Comparison of ENCODE assay signal across 14 mouse cellular contexts in the genomic region with DNA sequence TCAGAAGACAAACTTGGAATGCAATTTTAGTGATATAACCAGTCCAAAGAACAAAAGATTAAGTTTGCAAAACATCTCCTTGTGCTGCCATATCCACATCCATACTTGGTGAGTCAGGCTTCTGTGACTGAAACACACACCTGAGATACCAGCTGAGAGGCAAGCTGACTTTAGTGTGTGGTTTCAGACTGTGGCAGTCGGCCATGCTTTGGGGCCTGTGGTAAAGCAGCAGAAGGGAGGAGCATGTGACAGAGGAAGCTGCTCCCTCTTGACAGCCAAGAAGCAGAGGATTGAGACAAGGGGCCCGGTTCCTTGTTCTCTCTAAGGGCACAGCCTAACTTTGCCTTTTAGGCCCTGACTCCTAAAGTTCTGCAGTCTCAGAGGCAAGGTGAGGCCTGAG.
DNase-seq lines count a peak whose midpoint lies in the region; ATAC-seq and TF ChIP-seq lines count a peak whose summit lies in the region.
"Had no signal": no experiment of that assay in that cellular context is flagged by ENCODE, and none has a peak within 500 bp of the region (broad histone marks: within the 10 kb centered on the region; RNA-seq: fewer than 3 reads in every experiment).

No protein-coding gene starts in this region.

- no peaks in the 10 kb centered on the region for H3K9me3 ChIP-seq in intestine, postnatal 0 days (ENCODE audit: control insufficient read depth)
- H3K9me3 ChIP-seq in intestine, embryonic 15.5 days, result no peaks in the 10 kb centered on the region
- no peaks in the 10 kb centered on the region for H3K9me3 ChIP-seq in CH12.LX (replicated peaks; ENCODE audit: low read length)
- H3K9me3 ChIP-seq in liver, embryonic 12.5 days (replicated peaks), result no peaks in the 10 kb centered on the region
- H3K9me3 ChIP-seq: embryonic facial prominence, embryonic 12.5 days; heart, embryonic 12.5 days; hindbrain, embryonic 15.5 days; kidney, embryonic 15.5 days had no signal

- no peak overlapping the region for H3K9ac ChIP-seq in intestine, postnatal 0 days (ENCODE audit: low read depth, low read length)
- no peak overlapping the region for H3K9ac ChIP-seq in intestine, embryonic 15.5 days
- H3K9ac ChIP-seq in CH12.LX (ENCODE audit: insufficient read depth, low read depth), result no peak overlapping the region
- H3K9ac ChIP-seq in liver, embryonic 12.5 days, result no peak overlapping the region
- H3K9ac ChIP-seq: embryonic facial prominence, embryonic 12.5 days; heart, embryonic 12.5 days; hindbrain, embryonic 15.5 days; kidney, embryonic 15.5 days had no signal

- no peak overlapping the region for H3K4me3 ChIP-seq in intestine, postnatal 0 days (ENCODE audit: low read depth, low read length)
- H3K4me3 ChIP-seq in intestine, embryonic 15.5 days (replicated peaks), result no peak overlapping the region
- no peak overlapping the region for H3K4me3 ChIP-seq in CH12.LX (replicated peaks in 1 of 3; ENCODE audit: low read depth in 2 of 3, low read length in 2 of 3, poor library complexity in 1 of 3)
- no peak overlapping the region for H3K4me3 ChIP-seq in liver, embryonic 12.5 days
- H3K4me3 ChIP-seq: embryonic facial prominence, embryonic 12.5 days; heart, embryonic 12.5 days; hindbrain, embryonic 15.5 days; kidney, embryonic 15.5 days; left cerebral cortex, adult 2 months had no signal

- H3K27me3 ChIP-seq in intestine, postnatal 0 days (replicated peaks; ENCODE audit: control insufficient read depth, insufficient read depth, low read length), result no peaks in the 10 kb centered on the region
- H3K27me3 ChIP-seq in intestine, embryonic 15.5 days (replicated peaks), result no peaks in the 10 kb centered on the region
- no peaks in the 10 kb centered on the region for H3K27me3 ChIP-seq in CH12.LX (replicated peaks)
- no peaks in the 10 kb centered on the region for H3K27me3 ChIP-seq in liver, embryonic 12.5 days (replicated peaks)
- H3K27me3 ChIP-seq: embryonic facial prominence, embryonic 12.5 days; heart, embryonic 12.5 days; hindbrain, embryonic 15.5 days; kidney, embryonic 15.5 days had no signal

- 60% methylated on average over 2 of the region's 2 CpGs for WGBS in intestine, postnatal 0 days
- 64% methylated on average over 2 of the region's 2 CpGs for WGBS in intestine, embryonic 15.5 days
- WGBS in liver, embryonic 12.5 days (ENCODE audit: insufficient replicate concordance), result 15% methylated on average over 2 of the region's 2 CpGs

- no peak for TF ChIP-seq EP300 in CH12.LX (IDR thresholded peaks at IDR 0.05; ENCODE audit: low read length)

- ATAC-seq in intestine, postnatal 0 days, result peak; percentile 54; the same call in 1 of the 2 replicates
- ATAC-seq in intestine, embryonic 15.5 days, result no peak
- peak; percentile 98 to 100 for ATAC-seq in hematopoietic stem cell, adult 5-6 weeks (replicated peaks in 1 of 2; ENCODE audit: insufficient read depth in 1 of 2, low FRiP score in 2 of 2, low TSS enrichment in 1 of 2, low read depth in 1 of 2, poor library complexity in 2 of 2, severe bottlenecking in 2 of 2)
- no peak for ATAC-seq in liver, embryonic 12.5 days

- peak; percentile 40 for DNase-seq in CH12.LX (ENCODE audit: extremely low read depth)
- peak; percentile 26 to 43 for DNase-seq in cerebellum, adult 18-20 months
- no peak for DNase-seq in left cerebral cortex, adult 11 months (ENCODE audit: low spot score)
- DNase-seq in adrenal gland, postnatal 36 days, result no peak

- no peaks in the 10 kb centered on the region for H3K36me3 ChIP-seq in intestine, postnatal 0 days (ENCODE audit: control insufficient read depth, insufficient read depth)
- H3K36me3 ChIP-seq in intestine, embryonic 15.5 days, result no peaks in the 10 kb centered on the region
- H3K36me3 ChIP-seq in CH12.LX (replicated peaks in 1 of 2; ENCODE audit: control insufficient read depth in 1 of 2, insufficient read depth in 1 of 2, low read length in 1 of 2), result no peaks in the 10 kb centered on the region
- no peaks in the 10 kb centered on the region for H3K36me3 ChIP-seq in liver, embryonic 12.5 days
- H3K36me3 ChIP-seq: embryonic facial prominence, embryonic 12.5 days; heart, embryonic 12.5 days; hindbrain, embryonic 15.5 days had no signal

- TF ChIP-seq RAD21 in CH12.LX (IDR thresholded peaks at IDR 0.05; ENCODE audit: low read depth, low read length), result no peak

- dilution Hi-C loops in CH12.LX (cut with MboI; ENCODE audit: extremely low pct_ligation_motif_present, extremely low pct_unique_long_range_greater_than_20kb, low sequenced_read_pairs), result no loop called here

- in situ Hi-C loops in CH12.LX (cut with MboI; ENCODE audit: low pct_ligation_motif_present, low pct_unique_long_range_greater_than_20kb, low sequenced_read_pairs), result no loop called here

- H3K27ac ChIP-seq in intestine, postnatal 0 days (ENCODE audit: low read depth, low read length), result no peak overlapping the region
- no peak overlapping the region for H3K27ac ChIP-seq in intestine, embryonic 15.5 days
- H3K27ac ChIP-seq in CH12.LX (ENCODE audit: insufficient read depth, low read depth), result no peak overlapping the region
- H3K27ac ChIP-seq in liver, embryonic 12.5 days, result no peak overlapping the region
- H3K27ac ChIP-seq: embryonic facial prominence, embryonic 12.5 days; hindbrain, embryonic 15.5 days; kidney, embryonic 15.5 days; left cerebral cortex, adult 2 months had no signal

- no peaks in the 10 kb centered on the region for H3K79me2 ChIP-seq in CH12.LX (replicated peaks; ENCODE audit: control insufficient read depth, extremely low read depth, insufficient read depth, poor library complexity, severe bottlenecking)

- no peak for TF ChIP-seq CTCF in intestine, postnatal 0 days (IDR thresholded peaks at IDR 0.05; ENCODE audit: low read depth)
- TF ChIP-seq CTCF in CH12.LX (conservative IDR thresholded peaks at IDR 0.05 in 1 of 2, IDR thresholded peaks at IDR 0.05 in 1 of 2; ENCODE audit: low read depth in 2 of 2, low read length in 2 of 2), result no peak

- no peak overlapping the region for H3K4me2 ChIP-seq in intestine, postnatal 0 days (replicated peaks; ENCODE audit: low read depth)
- no peak overlapping the region for H3K4me2 ChIP-seq in intestine, embryonic 15.5 days (replicated peaks)
- H3K4me2 ChIP-seq in CH12.LX (ENCODE audit: insufficient read depth, low read depth, poor library complexity, severe bottlenecking), result no peak overlapping the region
- no peak overlapping the region for H3K4me2 ChIP-seq in liver, embryonic 12.5 days
- H3K4me2 ChIP-seq: embryonic facial prominence, embryonic 12.5 days; heart, embryonic 12.5 days; hindbrain, embryonic 15.5 days; kidney, embryonic 15.5 days; liver, embryonic 11.5 days had no signal

- H3K4me1 ChIP-seq in intestine, postnatal 0 days (replicated peaks; ENCODE audit: control insufficient read depth, insufficient read depth, low read length), result no peaks in the 10 kb centered on the region
- H3K4me1 ChIP-seq in intestine, embryonic 15.5 days (replicated peaks), result no peaks in the 10 kb centered on the region
- H3K4me1 ChIP-seq in CH12.LX (ENCODE audit: control insufficient read depth in 1 of 2, insufficient read depth in 2 of 2), result peaks cover 0 to 5% of the 10 kb centered on the region in 2 experiments; a peak in 2 of 4 replicates
- no peaks in the 10 kb centered on the region for H3K4me1 ChIP-seq in liver, embryonic 12.5 days
- H3K4me1 ChIP-seq: embryonic facial prominence, embryonic 12.5 days; hindbrain, embryonic 15.5 days; kidney, embryonic 15.5 days had no signal

- TF ChIP-seq POLR2A in CH12.LX (IDR thresholded peaks at IDR 0.05; ENCODE audit: low read depth, low read length), result no peak

TF ChIP-seq in CH12.LX, 34 proteins besides CTCF, POLR2A, EP300 and RAD21:
- TF ChIP-seq KAT2A (IDR thresholded peaks at IDR 0.05; ENCODE audit: insufficient replicate concordance, low read length), result no peak
- no peak for TF ChIP-seq ELF1 (IDR thresholded peaks at IDR 0.05; ENCODE audit: low read depth, low read length)

Comparison
In these comparisons a context has a peak if more than half of its experiments do, and no peak if none do; other contexts are left out.
1. ATAC-seq: peak in intestine, postnatal 0 days (single experiment) and hematopoietic stem cell, adult 5-6 weeks (2 of 2); none in intestine, embryonic 15.5 days (single experiment) and liver, embryonic 12.5 days (single experiment).
2. DNase-seq: peak in CH12.LX (single experiment) and cerebellum, adult 18-20 months (2 of 2); none in left cerebral cortex, adult 11 months (single experiment) and adrenal gland, postnatal 36 days (0 of 2).